Mouse (Mus musculus) MEL (cell line): ENCODE data around the gene Tmem131.

Source experiments
- GATA1 ChIP-seq: IDR thresholded peaks from 2 replicates; pipeline ENCODE4 v1.6.1; 2011; ENCODE audit warnings: low read depth, low read length, improper control_type of control experiment
- HCFC1 ChIP-seq: IDR thresholded peaks from 2 replicates; pipeline ENCODE4 v1.6.1; 2012; ENCODE audit warnings: low read depth, mild to moderate bottlenecking, inconsistent platforms, low read length, improper control_type of control experiment, moderate library complexity
- MEF2A ChIP-seq: IDR thresholded peaks from 2 replicates; pipeline ENCODE4 v1.6.1; 2014; ENCODE audit warnings: low read depth, mild to moderate bottlenecking, inconsistent platforms, low read length, improper control_type of control experiment; ENCODE audit not compliant: poor library complexity, insufficient replicate concordance, severe bottlenecking; ENCODE audit errors: extremely low read depth
- POLR2A ChIP-seq, 2 experiments: IDR thresholded peaks; 2 replicates each; pipeline ENCODE4 v1.6.1; 2011 to 2012; ENCODE audit warnings: low read length in 2 of 2, mild to moderate bottlenecking in 2 of 2, control low read depth in 1 of 2, improper control_type of control experiment in 1 of 2, low read depth in 1 of 2, moderate library complexity in 1 of 2; ENCODE audit not compliant: control insufficient read depth in 1 of 2, insufficient read depth in 1 of 2, poor library complexity in 1 of 2
- POLR2AphosphoS5 ChIP-seq: IDR thresholded peaks from 2 replicates; pipeline ENCODE4 v1.6.1; 2012; ENCODE audit warnings: low read depth, borderline replicate concordance, mild to moderate bottlenecking, inconsistent platforms, low read length, moderate library complexity, mixed read lengths
- RCOR1 ChIP-seq: IDR thresholded peaks from 2 replicates; pipeline ENCODE4 v1.6.1; 2012; ENCODE audit warnings: low read depth, mild to moderate bottlenecking, inconsistent platforms, low read length, improper control_type of control experiment
- TBP ChIP-seq: IDR thresholded peaks from 2 replicates; pipeline ENCODE4 v1.8.0; 2011; ENCODE audit warnings: low read depth, low read length, improper control_type of control experiment

DNA sequence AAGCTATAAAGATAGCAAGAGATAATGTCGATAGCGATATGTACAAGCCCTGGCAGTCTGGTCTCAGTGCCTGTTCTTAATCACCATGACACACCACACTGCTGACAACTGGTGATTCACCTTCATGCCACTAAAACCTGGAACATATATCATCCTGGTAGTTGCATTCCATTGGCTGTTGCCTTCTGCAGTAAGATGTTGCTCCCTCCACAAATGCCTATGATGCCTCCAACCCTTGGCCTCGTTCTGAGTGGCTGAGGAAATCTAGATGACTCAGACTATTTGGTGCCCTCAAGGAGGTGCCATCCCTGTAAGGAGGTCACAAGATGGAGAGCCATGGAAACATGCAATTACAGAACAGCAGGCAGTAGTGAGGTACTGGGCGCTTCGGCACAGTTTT lies 22.4 kb upstream of the Tmem131 start:
- no peak for TF ChIP-seq POLR2AphosphoS5
- no peak for TF ChIP-seq TBP
- no peak for TF ChIP-seq HCFC1
- TF ChIP-seq GATA1: no peak
- TF ChIP-seq MEF2A: no peak
- no peak for TF ChIP-seq RCOR1
- no peak for TF ChIP-seq POLR2A (IDR thresholded peaks at IDR 0.05; ENCODE audit: control insufficient read depth in 1 of 2, insufficient read depth in 1 of 2, low read depth in 1 of 2, low read length in 2 of 2, poor library complexity in 1 of 2)
